Mouse (Mus musculus) lung, embryonic 16.5 days (tissue): ENCODE measurements around the gene Nudt2. TPM values are rescaled to one million over a fixed set of nuclear protein-coding genes. Genes with fewer than 3 reads are reported as not detected.
A peak's percentile ranks its signal among the peaks of the same experiment; 100 is the strongest.

Source experiments
- ATAC-seq: fragments of 200-750 bp; cut with Nextera tagmentation; 2 replicates; pipeline ENCODE4 v1.8.0; 2017; ENCODE audit warnings: low read depth, mild to moderate bottlenecking, moderate library complexity
- H3K27ac ChIP-seq: fragments of 300-500 bp; sonication (generic); 2 replicates; pipeline ENCODE4 v1.5.1; 2014; ENCODE audit warnings: mild to moderate bottlenecking, control low read depth, low read length
- H3K27me3 ChIP-seq: fragments of 300-500 bp; sonication (generic); 2 replicates; pipeline ENCODE4 v1.6.1; 2014; ENCODE audit warnings: low read depth, low read length, mixed read lengths; ENCODE audit not compliant: control insufficient read depth, insufficient read depth
- H3K36me3 ChIP-seq: fragments of 300-500 bp; sonication (generic); 2 replicates; pipeline ENCODE4 v1.6.1; 2014; ENCODE audit warnings: low read length; ENCODE audit not compliant: control insufficient read depth, insufficient read depth
- H3K4me1 ChIP-seq: fragments of 300-500 bp; sonication (generic); replicated peaks from 2 replicates; pipeline ENCODE4 v1.6.1; 2014; ENCODE audit warnings: low read length, mixed read lengths; ENCODE audit not compliant: control insufficient read depth, insufficient read depth
- H3K4me2 ChIP-seq: fragments of 300-500 bp; sonication (generic); 2 replicates; pipeline ENCODE4 v1.6.1; 2014; ENCODE audit warnings: low read depth, low read length, control low read depth
- H3K4me3 ChIP-seq: fragments of 300-500 bp; sonication (generic); 2 replicates; pipeline ENCODE4 v1.5.1; 2014; ENCODE audit warnings: mild to moderate bottlenecking, low read length, control low read depth
- H3K9ac ChIP-seq: fragments of 300-500 bp; sonication (generic); 2 replicates; pipeline ENCODE4 v1.6.1; 2014; ENCODE audit warnings: low read length, control low read depth
- H3K9me3 ChIP-seq: fragments of 300-500 bp; sonication (generic); 2 replicates; pipeline ENCODE4 v1.6.1; 2016; ENCODE audit warnings: low read length; ENCODE audit not compliant: control insufficient read depth
- WGBS: fragments of 180-500 bp; shearing (Covaris S2); extraction: QIAGEN DNeasy Blood & Tissue Kit; methylation state at CpG from one replicate; pipeline ENCODE4 v1.1.7; 2014; 5-methylcytosine and 5-hydroxymethylcytosine counted together
- polyA plus RNA-seq: library from polyadenylated mRNA; unstranded; fragments of >200 nt; fragmentation: Nextera tagmentation; extraction: Ambion mirVana; gene quantifications from 2 replicates; pipeline ENCODE4 v1.2.1, GENCODE M21; 2015

The Nudt2 gene
- polyA plus RNA-seq, 1 experiment from 2014 or later = 47.6 TPM

- Histone ChIP-seq H3K9me3 (no peaks in the 10 kb centered on the region), H3K36me3 (no peaks in the 10 kb centered on the region), H3K27me3 (peaks cover 50% of the 10 kb centered on the region), H3K4me3 (peak overlapping the region; percentile 35), H3K4me1 (peaks cover 21% of the 10 kb centered on the region), H3K9ac (no peak overlapping the region), H3K4me2 (peak overlapping the region; percentile 54), H3K27ac (no peak overlapping the region)
- 9% methylated on average over 43 of the region's 43 CpGs for WGBS
- ATAC-seq = no peak
These were observed 34.0 kb downstream of the Nudt2 start for GRCm38 (mm10) chr4:41498921-41499391.

- H3K27me3 ChIP-seq = peaks cover 50% of the 10 kb centered on the region
- no peak for ATAC-seq
- no peaks in the 10 kb centered on the region for H3K9me3 ChIP-seq
- H3K4me2 ChIP-seq = no peak overlapping the region
- H3K9ac ChIP-seq = no peak overlapping the region
- H3K27ac ChIP-seq = no peak overlapping the region
- no peak overlapping the region for H3K4me3 ChIP-seq
- H3K36me3 ChIP-seq = no peaks in the 10 kb centered on the region
- H3K4me1 ChIP-seq = peaks cover 21% of the 10 kb centered on the region
- 65% methylated on average over 8 of the region's 8 CpGs for WGBS
These were observed 34.7 kb downstream of the Nudt2 start for GRCm38 (mm10) chr4:41499619-41500018.

- H3K27me3 ChIP-seq = peaks cover 50% of the 10 kb centered on the region
- no peaks in the 10 kb centered on the region for H3K36me3 ChIP-seq
- no peak overlapping the region for H3K4me3 ChIP-seq
- no peaks in the 10 kb centered on the region for H3K9me3 ChIP-seq
- no peak overlapping the region for H3K27ac ChIP-seq
- ATAC-seq = no peak
- 69% methylated on average over 4 of the region's 4 CpGs for WGBS
- H3K4me1 ChIP-seq = peaks cover 21% of the 10 kb centered on the region
- no peak overlapping the region for H3K4me2 ChIP-seq
- H3K9ac ChIP-seq = no peak overlapping the region
These were observed 35.8 kb downstream of the Nudt2 start for GRCm38 (mm10) chr4:41500787-41501186.

DNA sequence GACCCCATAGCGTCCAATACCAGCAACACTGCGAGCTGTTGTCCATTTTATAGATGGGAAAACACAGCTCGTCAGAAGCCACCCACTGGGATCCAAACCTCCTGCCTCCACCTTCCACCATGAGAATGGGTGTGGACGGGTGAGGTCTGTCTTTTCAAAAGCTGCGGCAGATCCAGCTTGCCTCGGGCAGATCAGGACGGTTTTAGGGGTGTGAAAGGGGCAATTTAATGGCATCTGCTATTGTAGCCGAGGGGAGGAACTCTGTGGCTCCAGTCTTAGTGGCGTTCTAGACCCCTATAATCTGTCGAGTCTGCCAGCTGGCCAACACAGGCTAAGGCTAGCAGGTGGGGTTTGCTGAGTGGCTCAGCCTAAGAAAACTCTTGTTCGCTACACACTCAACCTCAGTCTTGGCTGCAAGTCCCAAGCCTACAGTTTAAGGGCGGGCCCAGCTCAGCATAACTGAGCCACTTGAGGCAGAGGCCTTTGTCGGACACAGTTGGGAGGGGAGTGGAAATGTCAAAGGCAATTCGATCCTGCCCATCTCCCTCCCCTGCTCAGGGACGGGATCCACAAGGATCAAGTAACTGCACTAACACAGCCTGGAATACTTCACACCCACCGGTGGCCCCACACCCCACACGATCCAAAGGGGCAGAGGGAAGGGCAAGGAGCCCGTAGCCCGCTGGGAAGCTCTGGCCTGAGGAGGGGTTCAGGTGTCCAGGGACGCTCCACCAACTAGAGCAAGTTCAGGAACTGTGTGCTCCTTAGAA is 37.4 kb downstream of the Nudt2 start:
- no peaks in the 10 kb centered on the region for H3K36me3 ChIP-seq
- no peaks in the 10 kb centered on the region for H3K9me3 ChIP-seq
- ATAC-seq = peak; percentile 66
- peak overlapping the region; percentile 60 for H3K27ac ChIP-seq
- H3K4me1 ChIP-seq = peaks cover 29% of the 10 kb centered on the region
- peak overlapping the region; percentile 71 for H3K4me2 ChIP-seq
- WGBS = 12% methylated on average over 20 of the region's 20 CpGs
- H3K9ac ChIP-seq = peak overlapping the region; percentile 63
- peaks cover 42% of the 10 kb centered on the region for H3K27me3 ChIP-seq
- peak overlapping the region; percentile 55 for H3K4me3 ChIP-seq

DNA sequence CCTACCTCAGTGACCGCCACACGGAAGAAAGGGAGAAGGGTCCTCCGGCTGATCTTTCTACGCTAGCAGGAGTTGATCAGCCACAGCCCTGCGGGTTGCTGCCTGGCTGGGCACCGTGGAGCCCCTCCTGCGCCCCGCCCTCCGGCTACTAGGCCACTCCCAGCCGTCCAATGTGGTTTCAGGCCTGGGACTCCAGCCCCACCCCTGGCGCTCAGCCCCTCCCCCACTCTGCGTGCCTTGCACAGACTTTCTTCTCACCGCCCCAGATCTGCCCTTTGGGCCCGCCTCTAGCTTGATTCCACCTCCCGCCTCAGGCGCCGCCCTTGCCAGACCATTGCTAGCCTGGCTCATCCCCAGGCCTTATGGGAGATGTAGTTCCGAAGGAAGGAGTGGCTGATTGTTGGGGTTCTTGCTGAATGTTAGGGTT is 38.0 kb downstream of the Nudt2 start, which contains the start of gene AI464131:
Gene AI464131, minus strand, starts transcription at position 91 of the 427 bp plus-strand sequence.
- no peaks in the 10 kb centered on the region for H3K9me3 ChIP-seq
- H3K4me3 ChIP-seq = peak within 1 kb of the TSS; percentile 55
- H3K4me2 ChIP-seq = peak within 1 kb of the TSS; percentile 71
- H3K27ac ChIP-seq = peak within 1 kb of the TSS; percentile 60
- peaks cover 24% of the 10 kb centered on the region for H3K4me1 ChIP-seq
- peak; percentile 96 for ATAC-seq
- peak within 1 kb of the TSS; percentile 63 for H3K9ac ChIP-seq
- under 1% methylated on average over 18 of the region's 18 CpGs for WGBS
- H3K27me3 ChIP-seq = peaks cover 38% of the 10 kb centered on the region
- H3K36me3 ChIP-seq = no peaks in the 10 kb centered on the region

DNA sequence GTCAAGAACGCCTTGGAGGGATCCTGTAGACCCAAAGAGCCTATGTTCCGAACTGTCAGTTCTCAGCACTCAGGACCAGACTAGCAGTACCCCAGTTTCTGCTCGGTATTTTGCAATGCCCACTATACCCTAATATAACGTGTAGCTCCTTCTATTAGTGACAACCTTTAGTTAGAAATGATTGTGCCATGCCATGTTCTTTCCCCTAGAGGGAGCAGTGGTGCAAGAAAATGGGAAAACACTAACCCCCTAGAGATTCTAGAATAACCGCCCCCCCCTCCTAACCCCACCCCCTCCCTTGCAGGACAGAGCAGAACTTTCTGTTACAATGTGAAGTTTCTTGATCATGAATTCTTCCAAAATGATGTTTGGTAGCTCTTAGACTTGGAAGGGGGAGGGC is 39.4 kb downstream of the Nudt2 start:
- H3K9me3 ChIP-seq = no peaks in the 10 kb centered on the region
- ATAC-seq = no peak
- H3K9ac ChIP-seq = no peak overlapping the region
- H3K4me1 ChIP-seq = peaks cover 12% of the 10 kb centered on the region
- H3K27me3 ChIP-seq = peaks cover 25% of the 10 kb centered on the region
- no peaks in the 10 kb centered on the region for H3K36me3 ChIP-seq
- no peak overlapping the region for H3K4me2 ChIP-seq
- H3K27ac ChIP-seq = no peak overlapping the region
- 66% methylated on average over 5 of the region's 5 CpGs for WGBS
- no peak overlapping the region for H3K4me3 ChIP-seq

GRCm38 (mm10) chr4:41505131-41505551 is 40.2 kb downstream of the Nudt2 start:
- no peaks in the 10 kb centered on the region for H3K9me3 ChIP-seq
- H3K9ac ChIP-seq = no peak overlapping the region
- 52% methylated on average over 11 of the region's 11 CpGs for WGBS
- H3K4me2 ChIP-seq = no peak overlapping the region
- peaks cover 17% of the 10 kb centered on the region for H3K27me3 ChIP-seq
- H3K4me3 ChIP-seq = no peak overlapping the region
- peaks cover 12% of the 10 kb centered on the region for H3K4me1 ChIP-seq
- ATAC-seq = no peak
- no peaks in the 10 kb centered on the region for H3K36me3 ChIP-seq
- no peak overlapping the region for H3K27ac ChIP-seq

- H3K4me3 ChIP-seq = no peak overlapping the region; the same call in 1 of the 2 replicates
- ATAC-seq = no peak
- no peak overlapping the region for H3K27ac ChIP-seq
- no peaks in the 10 kb centered on the region for H3K36me3 ChIP-seq
- H3K9ac ChIP-seq = no peak overlapping the region; the same call in 1 of the 2 replicates
- WGBS = 13% methylated on average over 13 of the region's 13 CpGs
- H3K9me3 ChIP-seq = no peaks in the 10 kb centered on the region
- peaks cover 12% of the 10 kb centered on the region for H3K4me1 ChIP-seq
- H3K4me2 ChIP-seq = peak overlapping the region; percentile 95
- H3K27me3 ChIP-seq = peaks cover 7% of the 10 kb centered on the region; the same call in 1 of the 2 replicates
These were observed 41.2 kb downstream of the Nudt2 start for GRCm38 (mm10) chr4:41506156-41506555.

- Histone ChIP-seq H3K27ac (no peak overlapping the region), H3K4me3 (peak overlapping the region; percentile 59), H3K36me3 (no peaks in the 10 kb centered on the region), H3K4me1 (peaks cover 12% of the 10 kb centered on the region), H3K4me2 (peak overlapping the region; percentile 95), H3K9me3 (no peaks in the 10 kb centered on the region), H3K9ac (peak overlapping the region; percentile 71), H3K27me3 (peaks cover 3% of the 10 kb centered on the region; the same call in 1 of the 2 replicates)
- WGBS = under 1% methylated on average over 29 of the region's 29 CpGs
- ATAC-seq = peak; percentile 67
These were observed 42.0 kb downstream of the Nudt2 start for GRCm38 (mm10) chr4:41506906-41507305.
